Mouse (Mus musculus): ENCODE results near the gene Esrrg. TPM values are rescaled to one million over a fixed set of nuclear protein-coding genes. Genes with fewer than 3 reads are reported as not detected.

Gene Esrrg
- total RNA-seq, 2 experiments from 2014 or later, result 35.6 to 36.4 TPM

DNA sequence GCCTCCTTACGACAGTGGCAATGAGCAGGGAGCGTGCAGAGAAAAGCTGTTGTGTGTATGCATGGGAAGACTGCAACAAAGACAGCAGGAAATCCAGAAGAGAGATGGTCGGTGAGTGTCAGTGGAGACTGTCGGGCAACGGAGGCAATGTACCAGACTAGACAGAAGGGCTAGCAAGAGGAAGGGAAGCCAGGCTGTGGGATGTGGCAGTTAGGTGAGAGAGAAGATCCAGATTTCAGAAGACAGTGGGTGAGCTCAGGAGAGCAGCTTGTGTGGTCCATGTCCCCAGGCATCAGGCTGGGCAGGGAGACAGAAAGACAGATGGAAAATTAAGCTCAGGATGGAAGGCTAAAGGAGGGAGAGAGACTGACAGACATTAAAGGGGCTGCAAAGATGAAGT lies 574.4 kb downstream of the Esrrg start:
- intact Hi-C loops (cut with DNase I), result no loop called here
- no peak for DNase-seq

DNA sequence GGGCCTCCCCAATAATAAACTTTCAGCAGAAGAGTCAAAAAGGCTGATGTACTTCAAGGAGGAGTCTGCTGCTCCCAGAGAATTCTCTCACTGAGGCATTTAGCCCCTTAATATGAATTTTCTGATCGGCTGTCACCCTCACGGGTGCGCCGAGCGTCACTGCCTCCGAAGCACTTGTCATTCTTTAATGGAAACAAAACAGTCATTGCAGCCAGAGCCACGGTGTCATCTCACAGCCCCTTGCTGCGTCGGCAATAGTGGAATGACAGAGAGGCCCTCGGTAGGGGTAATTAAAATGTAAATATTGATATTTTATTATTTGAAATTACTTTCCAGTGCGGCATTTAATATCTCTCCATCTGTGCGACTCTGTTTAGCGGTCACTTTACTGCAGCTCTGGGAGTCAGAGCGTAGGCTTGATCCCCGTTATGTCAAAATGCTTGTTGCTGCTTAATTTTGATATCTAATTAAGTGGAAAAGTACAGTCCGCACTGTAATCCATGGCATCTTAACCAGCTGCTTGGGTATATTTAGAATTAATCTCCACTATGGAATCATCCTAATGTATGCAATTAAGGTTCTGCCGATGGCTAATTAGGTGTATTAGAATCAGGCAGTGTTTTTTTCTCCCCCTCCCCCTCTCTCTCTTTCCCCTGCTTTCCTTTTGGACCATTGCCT lies 578.0 kb downstream of the Esrrg start:
- intact Hi-C loops (cut with DNase I), result no loop called here
- DNase-seq, result no peak

GRCm38 (mm10) chr1:188192971-188193370 lies 584.4 kb downstream of the Esrrg start:
- intact Hi-C loops (cut with DNase I), result no loop called here

GRCm38 (mm10) chr1:188207421-188207820 lies 598.8 kb downstream of the Esrrg start:
- intact Hi-C loops (cut with DNase I), result no loop called here
- no peak for DNase-seq

More at GRCm38 (mm10) chr1:188192971-188193370, 584.4 kb downstream of the Esrrg start:
- DNase-seq, result no peak

DNA sequence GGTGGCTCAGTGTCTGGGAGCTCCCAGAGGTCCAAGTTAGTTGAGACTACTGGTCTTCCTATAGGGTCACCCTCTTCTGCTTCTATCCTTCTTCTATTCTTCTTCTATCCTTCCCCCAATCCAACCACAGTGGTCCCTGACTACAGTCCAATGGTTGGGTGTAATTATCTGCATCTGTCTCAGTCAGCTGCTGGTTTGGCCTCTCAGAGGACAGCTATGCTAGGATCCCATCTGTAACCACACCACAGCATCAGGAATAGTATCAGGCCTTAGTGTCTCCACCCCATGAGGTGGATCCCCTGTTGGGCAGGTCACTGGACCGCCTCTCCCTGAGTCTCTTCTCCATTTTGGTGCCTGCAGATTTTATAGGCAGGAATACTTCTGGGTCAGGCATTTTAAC lies 600.4 kb downstream of the Esrrg start:
- intact Hi-C loops (cut with DNase I), result no loop called here
- DNase-seq, result no peak

DNA sequence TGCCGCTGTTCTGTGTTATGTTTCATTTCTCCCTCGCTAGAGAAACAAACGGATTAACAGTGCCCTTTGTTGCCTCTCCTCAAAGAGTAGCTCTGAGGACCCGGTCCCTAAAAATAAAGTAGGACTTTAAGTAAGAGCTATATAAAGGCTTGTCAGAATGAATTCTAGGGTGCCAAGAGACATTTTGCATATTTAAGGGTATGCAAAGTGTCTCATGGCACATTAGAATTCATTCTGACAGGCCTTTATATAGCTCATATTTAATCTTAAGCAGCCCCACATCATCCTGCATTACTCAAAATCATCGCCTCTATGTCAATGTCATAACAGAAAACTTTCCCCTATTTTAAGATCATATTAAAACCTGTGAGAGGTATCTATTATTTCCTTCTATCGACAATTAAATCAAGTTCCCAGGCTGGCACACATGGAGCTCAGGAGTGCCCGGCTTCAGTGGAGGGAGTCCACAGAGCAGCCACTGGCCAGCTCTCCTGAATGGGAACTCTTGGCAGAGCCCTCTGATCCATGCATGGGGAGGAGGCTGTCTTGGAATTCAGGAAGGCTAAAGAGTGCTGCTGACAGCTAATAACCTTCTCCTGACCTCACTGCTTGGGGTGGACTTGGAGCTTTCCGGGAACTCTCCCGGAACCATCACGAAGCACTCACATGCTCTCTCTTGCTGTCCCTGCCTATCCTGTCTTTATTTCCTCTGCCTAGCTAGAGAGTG lies 606.5 kb downstream of the Esrrg start:
- DNase-seq, result no peak
- intact Hi-C loops (cut with DNase I), result no loop called here

GRCm38 (mm10) chr1:188221226-188221792 lies 612.7 kb downstream of the Esrrg start:
- intact Hi-C loops (cut with DNase I), result no loop called here
- no peak for DNase-seq

DNA sequence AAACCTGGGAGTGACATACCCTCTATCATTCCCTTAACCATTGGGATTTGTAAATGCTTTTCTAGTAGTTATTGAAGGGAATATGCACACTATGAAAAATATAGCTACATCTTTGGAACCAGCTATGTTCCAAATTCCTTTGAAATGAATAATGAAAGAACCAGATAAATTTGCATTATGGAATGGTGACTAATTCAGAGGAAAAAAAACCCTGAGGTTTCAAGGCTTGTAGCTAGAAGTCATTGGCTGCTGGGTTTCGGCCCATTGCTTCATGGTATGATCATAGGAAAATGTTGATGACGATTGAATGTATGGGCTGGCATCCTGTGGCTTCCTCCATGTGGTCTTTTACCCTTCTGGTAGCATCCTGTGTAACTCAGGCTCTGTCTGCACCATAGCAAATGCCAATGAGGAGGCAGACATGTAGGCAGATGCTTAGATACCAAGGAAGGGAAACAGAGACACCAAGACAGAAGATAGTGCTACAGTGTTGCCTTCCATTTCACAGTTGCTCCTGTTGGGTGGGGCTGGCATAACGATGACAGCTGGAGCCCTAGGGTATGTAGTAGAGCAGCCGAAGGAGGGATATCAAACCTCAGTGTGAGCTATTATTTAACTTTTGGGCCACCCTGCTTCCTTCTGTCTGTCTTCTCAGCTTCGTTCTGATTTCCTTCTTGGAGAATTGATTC lies 624.6 kb downstream of the Esrrg start:
- DNase-seq, result no peak
- intact Hi-C loops (cut with DNase I), result no loop called here

DNA sequence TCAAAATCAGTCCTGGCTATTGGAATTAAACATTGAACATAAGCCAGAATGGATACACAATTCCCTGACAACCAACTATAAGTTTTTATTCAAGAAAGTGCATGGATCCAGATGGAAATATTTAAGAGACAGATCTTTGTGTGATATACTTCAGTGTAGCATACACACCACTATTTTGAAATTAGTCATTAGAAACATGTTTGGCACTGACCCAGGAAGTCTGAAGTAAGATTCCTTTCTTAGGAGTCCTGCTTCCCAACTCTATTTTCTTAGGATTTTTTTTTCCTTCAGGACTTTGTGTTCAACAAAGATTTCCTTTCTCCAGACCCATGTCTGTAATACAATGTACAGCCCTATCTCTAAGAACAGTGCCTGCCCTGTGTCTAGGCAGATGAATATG lies 630.0 kb downstream of the Esrrg start:
- intact Hi-C loops (cut with DNase I), result no loop called here
- DNase-seq, result no peak

GRCm38 (mm10) chr1:188241766-188242165 lies 633.2 kb downstream of the Esrrg start:
- DNase-seq, result no peak

DNA sequence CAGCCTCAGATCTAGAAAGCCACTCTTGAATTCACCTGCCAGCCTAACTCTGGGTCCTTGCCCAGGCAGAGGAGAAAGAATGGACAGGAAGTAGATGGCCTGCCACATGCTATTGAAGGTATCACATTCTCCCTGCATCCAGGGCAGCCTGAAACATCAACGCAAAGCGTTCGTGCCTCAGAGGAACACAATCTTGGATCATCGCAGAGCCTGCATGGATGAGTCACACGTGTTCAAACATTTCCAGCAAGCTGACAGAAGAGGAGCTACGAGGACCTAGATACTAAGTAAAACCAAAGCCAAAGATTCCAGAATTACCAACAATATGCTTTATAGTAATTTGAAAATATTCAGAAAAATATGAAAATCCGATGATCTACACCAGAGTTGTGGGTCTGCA lies 648.9 kb downstream of the Esrrg start:
- intact Hi-C loops (cut with DNase I), result no loop called here
- no peak for DNase-seq

More at GRCm38 (mm10) chr1:188241766-188242165, 633.2 kb downstream of the Esrrg start:
- intact Hi-C loops (cut with DNase I), result no loop called here

- DNase-seq, result no peak
- intact Hi-C loops (cut with DNase I), result no loop called here
Measured at GRCm38 (mm10) chr1:188260259-188261107, 651.9 kb downstream of the Esrrg start.

GRCm38 (mm10) chr1:188261903-188262682 lies 653.5 kb downstream of the Esrrg start, which contains the start of gene Ush2a:
Ush2a (plus strand) TSS chr1:188262023.
- DNase-seq, result no peak
- intact Hi-C loops (cut with DNase I), result no loop called here

Data from heart, postnatal 14 days (tissue).